Mouse (Mus musculus): ENCODE data around the gene Cemip2.

- TF ChIP-seq CTCF (IDR thresholded peaks at IDR 0.05; ENCODE audit: control insufficient read depth, insufficient read depth, insufficient read length) (no peak), CEBPB (IDR thresholded peaks at IDR 0.05; ENCODE audit: low read depth) (no peak), MAX (IDR thresholded peaks at IDR 0.05) (no peak)
These were observed 7.0 kb downstream of the Cemip2 start for GRCm38 (mm10) chr19:21785132-21785528.
